ENCODE assay signal across 10 mouse cellular contexts in genomic region chr6:83435174-83435573, GRCm38 (mm10). TPM values are rescaled to one million over a fixed set of nuclear protein-coding genes. Genes with fewer than 3 reads are reported as not detected.
DNase-seq lines count a peak whose midpoint lies in the region; ATAC-seq and TF ChIP-seq lines count a peak whose summit lies in the region.
"Had no signal": no experiment of that assay in that cellular context is flagged by ENCODE, and none has a peak within 500 bp of the region (broad histone marks: within the 10 kb centered on the region; RNA-seq: fewer than 3 reads in every experiment).

No protein-coding gene starts in this region.

- TF ChIP-seq CTCF in cerebellum, adult 2 months (IDR thresholded peaks at IDR 0.05; ENCODE audit: borderline replicate concordance, insufficient read depth, low read depth, low read length), result no peak

- peak overlapping the region; percentile 51 for H3K9ac ChIP-seq in hindbrain, embryonic 13.5 days
- no peak overlapping the region for H3K9ac ChIP-seq in stomach, embryonic 16.5 days (ENCODE audit: low read length)

- ATAC-seq in hindbrain, embryonic 13.5 days (ENCODE audit: low FRiP score), result no peak
- no peak for ATAC-seq in stomach, embryonic 16.5 days (ENCODE audit: insufficient read depth, low FRiP score)
- ATAC-seq in activated CD4-positive, CD25-positive, alpha-beta regulatory T cell, adult 4 months, result no peak

- no peaks in the 10 kb centered on the region for H3K27me3 ChIP-seq in cerebellum, adult 2 months (ENCODE audit: control insufficient read depth, insufficient read depth, low read length)
- no peaks in the 10 kb centered on the region for H3K27me3 ChIP-seq in hindbrain, embryonic 13.5 days
- no peaks in the 10 kb centered on the region for H3K27me3 ChIP-seq in stomach, embryonic 16.5 days (ENCODE audit: control insufficient read depth, insufficient read depth, low read length)
- H3K27me3 ChIP-seq: heart, embryonic 12.5 days had no signal

- no peaks in the 10 kb centered on the region for H3K9me3 ChIP-seq in hindbrain, embryonic 13.5 days
- H3K9me3 ChIP-seq in stomach, embryonic 16.5 days (replicated peaks; ENCODE audit: control insufficient read depth, low read length), result no peaks in the 10 kb centered on the region
- H3K9me3 ChIP-seq: heart, embryonic 12.5 days had no signal

- peak; percentile 41 to 44 for DNase-seq in cerebellum, adult 2 months
- DNase-seq in cerebellum, adult 9-10 months, result no peak
- DNase-seq in testis, postnatal 10 days (ENCODE audit: low spot score), result peak; percentile 73
- DNase-seq in testis, postnatal 14 days (ENCODE audit: low spot score), result no peak
- DNase-seq in right cerebral cortex, postnatal 25 days, result no peak

- no peak for TF ChIP-seq POLR2A in cerebellum, adult 2 months (IDR thresholded peaks at IDR 0.05; ENCODE audit: borderline replicate concordance, insufficient read depth, low read length)

- 0 out of 2 replicates have a peak overlapping the region, but pooled peaks have one; percentile 4 for H3K4me2 ChIP-seq in hindbrain, embryonic 13.5 days
- H3K4me2 ChIP-seq in stomach, embryonic 16.5 days (ENCODE audit: low read depth, low read length), result no peak overlapping the region
- H3K4me2 ChIP-seq: heart, embryonic 12.5 days had no signal

- peaks cover 10% of the 10 kb centered on the region; the same call in 1 of the 2 replicates for H3K36me3 ChIP-seq in hindbrain, embryonic 13.5 days
- no peaks in the 10 kb centered on the region for H3K36me3 ChIP-seq in stomach, embryonic 16.5 days (ENCODE audit: control insufficient read depth, insufficient read depth, low read length)

- H3K4me3 ChIP-seq in cerebellum, adult 2 months (replicated peaks; ENCODE audit: insufficient read depth, low read depth, low read length), result no peak overlapping the region
- no peak overlapping the region for H3K4me3 ChIP-seq in hindbrain, embryonic 13.5 days
- no peak overlapping the region for H3K4me3 ChIP-seq in stomach, embryonic 16.5 days (replicated peaks; ENCODE audit: low read length)
- H3K4me3 ChIP-seq: heart, embryonic 12.5 days had no signal

- 25% methylated on average over 5 of the region's 5 CpGs for WGBS in cerebellum, adult 2 months
- WGBS in hindbrain, embryonic 13.5 days, result 28% methylated on average over 5 of the region's 5 CpGs
- WGBS in stomach, embryonic 16.5 days, result 54% methylated on average over 5 of the region's 5 CpGs

- peaks cover 26% of the 10 kb centered on the region for H3K4me1 ChIP-seq in cerebellum, adult 2 months (ENCODE audit: control insufficient read depth, insufficient read depth, low read length)
- peaks cover 89% of the 10 kb centered on the region for H3K4me1 ChIP-seq in hindbrain, embryonic 13.5 days (replicated peaks)
- peaks cover 72% of the 10 kb centered on the region for H3K4me1 ChIP-seq in stomach, embryonic 16.5 days (ENCODE audit: control insufficient read depth, insufficient read depth, low read length)

- H3K27ac ChIP-seq in cerebellum, adult 2 months (ENCODE audit: insufficient read depth, low read length), result peak overlapping the region; percentile 24; the same call in 1 of the 2 replicates
- peak overlapping the region; percentile 69 for H3K27ac ChIP-seq in hindbrain, embryonic 13.5 days
- H3K27ac ChIP-seq in stomach, embryonic 16.5 days (ENCODE audit: low read length), result peak overlapping the region; percentile 66
- H3K27ac ChIP-seq: kidney, postnatal 0 days had no signal

RNA-seq across cellular contexts. Expression of gene Tet3, which starts 23.7 kb away (rescaled TPM):
- 22.5 and 24.7 TPM in 2 replicates for polyA plus RNA-seq in cerebellum, adult 2 months (2012; rRNA removed)
- polyA plus RNA-seq in hindbrain, embryonic 13.5 days (2015; fragmentation: Nextera tagmentation; extraction: Ambion mirVana), result 69.8 and 75.4 TPM in 2 replicates
- polyA plus RNA-seq in stomach, embryonic 16.5 days (2015; fragmentation: Nextera tagmentation; extraction: Ambion mirVana), result 34.5 and 44.2 TPM in 2 replicates
- polyA plus RNA-seq in activated CD4-positive, CD25-positive, alpha-beta regulatory T cell, adult 4 months (2017; shearing (Covaris generic)), result 10 to 100 TPM; 17.2 to 23.9 TPM

Comparison
In these comparisons a context has a peak if more than half of its experiments do, and no peak if none do; other contexts are left out.
1. DNase-seq: peak in cerebellum, adult 2 months (2 of 2) and testis, postnatal 10 days (single experiment); none in cerebellum, adult 9-10 months (single experiment), testis, postnatal 14 days (single experiment) and right cerebral cortex, postnatal 25 days (single experiment).
2. Peak in every context shown above with its lines, with median percentiles within 50 percentile points of each other: H3K27ac ChIP-seq.